Mouse (Mus musculus) hindbrain, embryonic 10.5 days (tissue): Measurements from ENCODE around the gene Psma1. TPM values are rescaled to one million over a fixed set of nuclear protein-coding genes. Genes with fewer than 3 reads are reported as not detected.

ENCODE experiments used
- DNase-seq: peaks from one replicate; pipeline ENCODE4 v3.0.0-alpha.2; 2017; ENCODE audit warnings: low spot score
- H3K27ac ChIP-seq: fragments of 300-500 bp; sonication (generic); 2 replicates; pipeline ENCODE4 v1.5.1; 2016; ENCODE audit warnings: mild to moderate bottlenecking, moderate library complexity
- H3K27me3 ChIP-seq: fragments of 300-500 bp; sonication (generic); 2 replicates; pipeline ENCODE4 v1.6.1; 2016; ENCODE audit warnings: mild to moderate bottlenecking; ENCODE audit not compliant: poor library complexity, insufficient read depth, severe bottlenecking
- H3K36me3 ChIP-seq: fragments of 300-500 bp; sonication (generic); 2 replicates; pipeline ENCODE4 v1.6.1; 2016; ENCODE audit warnings: mild to moderate bottlenecking, moderate library complexity
- H3K4me1 ChIP-seq: fragments of 300-500 bp; sonication (generic); replicated peaks from 2 replicates; pipeline ENCODE4 v1.6.1; 2016; ENCODE audit warnings: mild to moderate bottlenecking
- H3K4me3 ChIP-seq: fragments of 300-500 bp; sonication (generic); 2 replicates; pipeline ENCODE4 v1.5.1; 2016; ENCODE audit warnings: mild to moderate bottlenecking, moderate library complexity
- H3K9me3 ChIP-seq: fragments of 300-500 bp; sonication (generic); 2 replicates; pipeline ENCODE4 v1.6.1; 2016; ENCODE audit warnings: mild to moderate bottlenecking, moderate library complexity
- WGBS: fragments of 180-500 bp; shearing (Covaris S2); methylation state at CpG from one replicate; pipeline ENCODE4 v1.1.7; 2016; 5-methylcytosine and 5-hydroxymethylcytosine counted together
- polyA plus RNA-seq: library from polyadenylated mRNA; unstranded; fragments of >200 nt; fragmentation: Nextera tagmentation; extraction: Ambion mirVana; gene quantifications from 2 replicates; pipeline ENCODE4 v1.2.1, GENCODE M21; 2016

The Psma1 gene
- polyA plus RNA-seq, 1 experiment from 2014 or later, result 481 TPM

DNA sequence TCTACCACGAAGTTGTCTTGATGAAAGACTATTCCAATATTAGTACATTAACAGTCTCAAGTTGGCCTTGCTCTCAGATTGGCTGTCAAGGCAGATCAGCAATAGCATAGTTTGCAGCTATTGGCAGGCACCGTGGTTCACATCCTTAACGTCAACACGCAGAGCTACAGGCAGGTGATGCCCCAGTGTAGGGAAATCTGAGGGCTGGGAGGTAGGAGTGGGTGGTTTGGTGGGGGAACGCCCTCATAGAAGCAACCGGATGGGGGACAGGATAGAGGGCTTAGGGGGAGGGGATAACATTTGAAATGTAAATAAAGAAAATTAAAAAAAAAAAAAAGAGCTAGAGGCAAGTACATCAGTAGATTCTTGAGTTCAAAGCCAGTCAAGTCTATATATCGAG is 41.9 kb downstream of the Psma1 start:
- Histone ChIP-seq H3K9me3 (no peaks in the 10 kb centered on the region), H3K27me3 (no peaks in the 10 kb centered on the region), H3K36me3 (peaks cover 94% of the 10 kb centered on the region), H3K4me3 (no peak overlapping the region), H3K27ac (no peak overlapping the region), H3K4me1 (no peaks in the 10 kb centered on the region)
- WGBS, result 90% methylated on average over 7 of the region's 7 CpGs
- no peak for DNase-seq

DNA sequence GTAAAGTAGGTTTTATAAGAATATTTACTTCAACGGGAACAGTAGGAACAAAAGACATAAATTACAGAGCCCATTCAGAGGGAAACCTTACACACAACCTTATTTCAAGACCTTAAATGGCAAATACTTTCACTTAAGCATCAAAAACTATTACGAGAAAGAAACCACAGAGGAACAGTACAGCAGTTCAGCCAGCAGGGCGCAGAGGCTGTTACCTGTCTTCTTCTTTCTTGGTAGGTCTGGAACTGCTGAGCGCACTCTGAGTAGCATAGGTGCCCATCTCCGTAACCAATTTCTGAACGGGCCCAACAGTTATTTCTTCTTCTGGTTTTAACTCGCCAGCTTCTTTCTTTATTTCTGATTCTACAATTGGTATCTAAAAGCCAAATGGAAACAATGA is 42.9 kb downstream of the Psma1 start:
- Histone ChIP-seq H3K27ac (no peak overlapping the region), H3K36me3 (peaks cover 94% of the 10 kb centered on the region), H3K4me3 (no peak overlapping the region), H3K9me3 (no peaks in the 10 kb centered on the region), H3K27me3 (no peaks in the 10 kb centered on the region), H3K4me1 (no peaks in the 10 kb centered on the region)
- DNase-seq, result no peak
- 92% methylated on average over 7 of the region's 7 CpGs for WGBS

GRCm38 (mm10) chr7:114231857-114232256 is 44.1 kb downstream of the Psma1 start:
- Histone ChIP-seq H3K4me1 (no peaks in the 10 kb centered on the region), H3K27ac (no peak overlapping the region), H3K4me3 (no peak overlapping the region), H3K9me3 (no peaks in the 10 kb centered on the region), H3K36me3 (peaks cover 94% of the 10 kb centered on the region), H3K27me3 (no peaks in the 10 kb centered on the region)
- 94% methylated on average over 3 of the region's 3 CpGs for WGBS
- DNase-seq, result no peak

DNA sequence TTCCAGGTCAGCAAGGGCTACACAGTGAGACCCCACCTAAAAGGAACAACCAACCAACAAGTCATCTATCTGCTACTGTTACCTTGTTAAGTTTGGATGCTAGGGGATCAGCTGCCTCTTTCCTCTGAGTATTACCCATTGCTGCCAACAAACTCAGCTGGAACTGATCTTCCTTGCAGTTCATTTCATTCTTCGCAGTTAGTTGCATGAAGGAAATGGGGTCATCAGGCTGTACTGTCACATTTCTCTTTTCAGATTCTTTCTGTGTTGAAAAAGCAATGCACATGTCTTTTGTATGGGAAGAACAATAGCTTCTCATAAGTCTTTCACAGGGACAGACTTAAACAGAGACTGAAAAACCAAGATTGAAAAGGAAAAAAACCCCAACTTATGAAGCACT is 49.4 kb downstream of the Psma1 start:
- H3K27me3 ChIP-seq, result no peaks in the 10 kb centered on the region
- no peaks in the 10 kb centered on the region for H3K4me1 ChIP-seq
- WGBS, result 89% methylated on average over 1 of the region's 1 CpGs
- no peak overlapping the region for H3K4me3 ChIP-seq
- no peaks in the 10 kb centered on the region for H3K9me3 ChIP-seq
- DNase-seq, result no peak
- peaks cover 76% of the 10 kb centered on the region for H3K36me3 ChIP-seq
- no peak overlapping the region for H3K27ac ChIP-seq

GRCm38 (mm10) chr7:114220433-114220832 is 55.5 kb downstream of the Psma1 start:
- no peak for DNase-seq
- Histone ChIP-seq H3K27ac (no peak overlapping the region), H3K36me3 (peaks cover 71% of the 10 kb centered on the region), H3K4me3 (no peak overlapping the region), H3K4me1 (no peaks in the 10 kb centered on the region), H3K27me3 (no peaks in the 10 kb centered on the region), H3K9me3 (no peaks in the 10 kb centered on the region)
- 90% methylated on average over 4 of the region's 4 CpGs for WGBS

DNA sequence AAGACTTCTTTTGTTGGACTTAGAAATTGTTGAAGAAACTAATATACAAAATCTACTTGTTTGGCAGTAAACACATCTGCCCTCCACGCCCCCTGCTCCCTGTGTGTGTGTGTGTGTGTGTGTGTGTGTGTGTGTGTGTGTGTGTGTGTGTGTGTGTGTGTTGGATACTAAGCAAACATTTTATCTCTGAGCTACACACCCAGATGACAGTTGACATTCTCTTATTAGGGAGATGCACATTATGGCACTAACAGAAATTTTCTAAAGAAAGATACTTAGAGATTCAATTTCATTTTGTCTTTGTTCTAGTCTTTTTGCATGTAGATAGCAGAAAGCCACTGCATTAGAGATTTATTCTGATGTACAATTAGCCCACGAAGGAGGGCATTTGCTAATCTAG is 59.0 kb downstream of the Psma1 start:
- no peak for DNase-seq
- no peaks in the 10 kb centered on the region for H3K9me3 ChIP-seq
- H3K27ac ChIP-seq, result no peak overlapping the region
- WGBS, result 88% methylated on average over 2 of the region's 2 CpGs
- no peak overlapping the region for H3K4me3 ChIP-seq
- no peaks in the 10 kb centered on the region for H3K27me3 ChIP-seq
- H3K4me1 ChIP-seq, result no peaks in the 10 kb centered on the region
- peaks cover 83% of the 10 kb centered on the region for H3K36me3 ChIP-seq

Other genes starting within 250 kb of the Psma1 start
- 21.0 and 27.3 TPM in 2 replicates for gene Rras2, start 158.3 kb downstream of the Psma1 start, polyA plus RNA-seq
- 90.5 and 93.6 TPM in 2 replicates for gene Copb1, start 21.4 kb downstream of the Psma1 start, polyA plus RNA-seq
- gene Pde3b, start 139.2 kb upstream of the Psma1 start, polyA plus RNA-seq, result 7.4 and 7.7 TPM in 2 replicates